Mouse (Mus musculus): ENCODE measurements around the gene Zg16. TPM values are rescaled to one million over a fixed set of nuclear protein-coding genes. Genes with fewer than 3 reads are reported as not detected.
A peak's percentile ranks its signal among the peaks of the same experiment; 100 is the strongest.
"Not testable (repeated sequence)": the region's sequence is repeated elsewhere in the genome, so short reads cannot be mapped to it uniquely, and the experiment has no call there.

The Zg16 gene
- polyA plus RNA-seq, 1 experiment from 2014 or later: 0.30 TPM

DNA sequence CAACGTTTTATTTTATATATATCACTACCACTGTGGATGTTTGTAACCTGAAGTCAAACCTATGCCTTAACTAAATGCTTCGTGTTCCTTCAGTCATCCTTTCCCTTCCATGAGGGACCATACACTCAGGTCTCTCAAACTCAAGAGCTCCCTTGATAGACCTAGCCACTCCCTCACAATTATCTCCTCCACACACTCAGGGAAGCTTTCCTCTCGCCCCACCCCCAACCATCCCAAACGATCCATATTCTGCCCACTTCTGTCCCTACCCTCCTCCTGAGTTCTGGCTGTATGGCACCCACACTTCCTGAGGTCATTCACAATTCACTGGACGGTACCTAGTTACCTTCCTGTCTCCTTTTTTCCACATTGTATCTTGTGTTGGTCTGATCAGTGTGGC, 11.4 kb upstream of the Zg16 start:
- Histone ChIP-seq H3K4me3 (ENCODE audit: low read depth, low read length) (no peak overlapping the region), H3K27ac (ENCODE audit: low read depth) (no peak overlapping the region), H3K4me1 (replicated peaks; ENCODE audit: control insufficient read depth, insufficient read depth, low read length) (no peaks in the 10 kb centered on the region), H3K9me3 (ENCODE audit: control insufficient read depth, low read length) (no peaks in the 10 kb centered on the region), H3K9ac (ENCODE audit: low read length) (no peak overlapping the region), H3K27me3 (replicated peaks; ENCODE audit: control insufficient read depth, insufficient read depth, low read length) (no peaks in the 10 kb centered on the region), H3K4me2 (ENCODE audit: low read length) (no peak overlapping the region), H3K36me3 (ENCODE audit: control insufficient read depth, insufficient read depth, low read length) (no peaks in the 10 kb centered on the region)
- 84% methylated on average over 5 of the region's 5 CpGs for WGBS
- DNase-seq (ENCODE audit: low spot score) (no peak), ATAC-seq (replicated peaks; ENCODE audit: low FRiP score, low TSS enrichment, low read depth) (no peak)

DNA sequence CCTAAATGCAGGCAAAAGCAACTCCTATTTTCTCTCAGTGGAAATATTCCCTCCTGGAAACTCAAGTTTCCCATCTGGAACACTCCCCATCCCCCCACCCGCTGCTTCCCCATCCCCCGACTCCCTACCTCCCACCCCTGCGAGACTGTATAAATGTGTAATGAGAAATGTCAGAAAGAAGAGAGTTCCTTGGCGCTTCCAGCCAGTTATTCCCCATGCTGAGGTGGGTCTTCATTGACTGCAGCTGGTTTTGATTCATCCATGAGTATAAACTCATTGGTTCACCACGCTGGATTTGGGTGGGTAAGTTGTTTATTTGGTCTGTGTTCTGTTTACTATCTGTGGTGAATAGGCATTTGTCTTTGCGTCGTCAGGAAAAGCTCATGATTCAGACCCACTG, 9.3 kb upstream of the Zg16 start:
- Histone ChIP-seq H3K9me3 (ENCODE audit: control insufficient read depth, low read length) (no peaks in the 10 kb centered on the region), H3K27me3 (replicated peaks; ENCODE audit: control insufficient read depth, insufficient read depth, low read length) (no peaks in the 10 kb centered on the region), H3K36me3 (ENCODE audit: control insufficient read depth, insufficient read depth, low read length) (no peaks in the 10 kb centered on the region), H3K9ac (ENCODE audit: low read length) (no peak overlapping the region), H3K4me2 (ENCODE audit: low read length) (no peak overlapping the region), H3K4me3 (ENCODE audit: low read depth, low read length) (no peak overlapping the region), H3K27ac (ENCODE audit: low read depth) (no peak overlapping the region), H3K4me1 (replicated peaks; ENCODE audit: control insufficient read depth, insufficient read depth, low read length) (peaks cover 3% of the 10 kb centered on the region; the same call in 1 of the 2 replicates)
- WGBS: 54% methylated on average over 7 of the region's 7 CpGs
- ATAC-seq (replicated peaks; ENCODE audit: low FRiP score, low TSS enrichment, low read depth) (no peak), DNase-seq (ENCODE audit: low spot score) (no peak)

DNA sequence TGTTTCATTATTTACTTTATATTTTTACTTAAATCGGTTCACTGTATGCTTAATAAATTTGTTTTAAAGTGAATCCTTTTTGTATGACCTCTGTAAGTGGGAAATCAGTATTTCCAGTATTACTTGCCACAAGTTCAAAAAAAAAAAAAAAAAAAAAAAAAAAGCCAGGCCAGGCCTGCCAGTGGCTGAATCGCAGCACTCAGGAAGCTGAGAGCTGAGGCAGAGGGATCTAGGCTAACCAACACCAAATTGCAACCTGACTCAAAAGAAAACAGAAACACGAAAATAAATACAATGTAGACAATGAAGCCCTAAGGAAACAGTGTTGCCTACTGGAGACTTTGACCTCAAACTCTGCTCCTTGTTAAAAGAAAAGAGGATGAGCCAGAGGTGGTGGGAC, 6.8 kb upstream of the Zg16 start:
- Histone ChIP-seq H3K4me3 (ENCODE audit: low read depth, low read length) (no peak overlapping the region), H3K36me3 (ENCODE audit: control insufficient read depth, insufficient read depth, low read length) (no peaks in the 10 kb centered on the region), H3K9ac (ENCODE audit: low read length) (no peak overlapping the region), H3K4me2 (ENCODE audit: low read length) (no peak overlapping the region), H3K4me1 (replicated peaks; ENCODE audit: control insufficient read depth, insufficient read depth, low read length) (peaks cover 13% of the 10 kb centered on the region), H3K9me3 (ENCODE audit: control insufficient read depth, low read length) (no peaks in the 10 kb centered on the region), H3K27ac (ENCODE audit: low read depth) (no peak overlapping the region), H3K27me3 (replicated peaks; ENCODE audit: control insufficient read depth, insufficient read depth, low read length) (no peaks in the 10 kb centered on the region)
- DNase-seq (ENCODE audit: low spot score) (no peak), ATAC-seq (replicated peaks; ENCODE audit: low FRiP score, low TSS enrichment, low read depth) (no peak)
- WGBS: 59% methylated on average over 3 of the region's 3 CpGs

DNA sequence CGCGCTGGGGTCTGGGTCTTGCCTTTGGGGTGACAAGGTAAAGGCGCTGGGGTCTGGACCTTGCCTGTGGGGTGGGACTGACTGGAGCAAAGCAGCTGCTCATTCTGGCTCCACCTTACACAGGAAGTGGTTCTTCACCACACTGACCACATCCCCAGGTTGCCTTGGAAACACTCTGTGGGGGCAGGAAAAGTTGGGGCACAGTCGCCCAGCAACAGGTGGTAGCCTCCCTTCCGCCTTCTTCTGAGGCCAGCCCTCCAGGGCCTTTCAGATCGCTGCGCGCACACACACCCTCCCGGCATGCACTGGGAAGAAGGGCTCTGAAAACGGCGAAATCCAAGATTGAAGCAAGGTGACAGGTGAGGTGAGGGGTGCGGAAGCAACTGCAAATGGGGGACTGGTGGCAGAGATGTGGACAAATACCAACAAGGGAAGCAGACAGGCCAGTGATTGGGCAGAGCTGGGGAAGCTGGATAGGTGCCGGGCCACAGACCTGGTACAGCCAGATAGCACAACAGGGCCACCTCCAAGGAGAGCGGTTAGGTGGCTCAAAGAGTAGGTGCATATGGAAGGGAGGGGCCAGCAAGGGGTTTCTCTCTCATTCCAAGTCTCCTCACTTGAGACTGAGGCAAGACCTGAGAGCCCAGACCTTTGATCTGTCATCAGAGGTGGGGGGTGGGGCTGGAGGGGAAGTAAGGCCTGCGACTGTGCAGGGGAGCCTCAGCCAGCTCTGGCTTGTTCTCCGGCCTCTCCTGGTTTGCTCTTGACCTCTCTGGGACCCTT, 4.2 kb upstream of the Zg16 start, which contains the start of gene AI467606:
TSS of gene AI467606 (plus strand) at position 246 of the 783 bp plus-strand sequence.
- no peaks in the 10 kb centered on the region for H3K36me3 ChIP-seq (ENCODE audit: control insufficient read depth, insufficient read depth, low read length)
- 54% methylated on average over 16 of the region's 16 CpGs for WGBS
- DNase-seq (ENCODE audit: low spot score) (no peak), ATAC-seq (replicated peaks; ENCODE audit: low FRiP score, low TSS enrichment, low read depth) (peak; percentile 73)
- H3K4me1 ChIP-seq (replicated peaks; ENCODE audit: control insufficient read depth, insufficient read depth, low read length): peaks cover 14% of the 10 kb centered on the region
- H3K27ac ChIP-seq (ENCODE audit: low read depth): no peak within 1 kb of the TSS
- peak within 1 kb of the TSS; percentile 7; the same call in 1 of the 2 replicates for H3K4me2 ChIP-seq (ENCODE audit: low read length)
- H3K9me3 ChIP-seq (ENCODE audit: control insufficient read depth, low read length): no peaks in the 10 kb centered on the region
- no peak within 1 kb of the TSS for H3K4me3 ChIP-seq (ENCODE audit: low read depth, low read length)
- H3K9ac ChIP-seq (ENCODE audit: low read length): no peak within 1 kb of the TSS
- no peaks in the 10 kb centered on the region for H3K27me3 ChIP-seq (replicated peaks; ENCODE audit: control insufficient read depth, insufficient read depth, low read length)

GRCm38 (mm10) chr7:127090154-127091113, 3.3 kb upstream of the Zg16 start:
- no peaks in the 10 kb centered on the region for H3K27me3 ChIP-seq (replicated peaks; ENCODE audit: control insufficient read depth, insufficient read depth, low read length)
- H3K27ac ChIP-seq (ENCODE audit: low read depth): no peak overlapping the region
- no peaks in the 10 kb centered on the region for H3K36me3 ChIP-seq (ENCODE audit: control insufficient read depth, insufficient read depth, low read length)
- 88% methylated on average over 20 of the region's 20 CpGs for WGBS
- H3K4me1 ChIP-seq (replicated peaks; ENCODE audit: control insufficient read depth, insufficient read depth, low read length): peaks cover 14% of the 10 kb centered on the region
- no peak overlapping the region for H3K4me3 ChIP-seq (ENCODE audit: low read depth, low read length)
- H3K4me2 ChIP-seq (ENCODE audit: low read length): no peak overlapping the region
- ATAC-seq (replicated peaks; ENCODE audit: low FRiP score, low TSS enrichment, low read depth) (no peak), DNase-seq (ENCODE audit: low spot score) (no peak)
- no peaks in the 10 kb centered on the region for H3K9me3 ChIP-seq (ENCODE audit: control insufficient read depth, low read length)
- no peak overlapping the region for H3K9ac ChIP-seq (ENCODE audit: low read length)

- 24% methylated on average over 27 of the region's 27 CpGs for WGBS
These were observed 2.0 kb upstream of the Zg16 start for GRCm38 (mm10) chr7:127088901-127089845.

GRCm38 (mm10) chr7:127088083-127088482, 955 bp upstream of the Zg16 start:
- Histone ChIP-seq H3K9ac (ENCODE audit: low read length) (no peak overlapping the region), H3K27me3 (replicated peaks; ENCODE audit: control insufficient read depth, insufficient read depth, low read length) (no peaks in the 10 kb centered on the region), H3K4me3 (ENCODE audit: low read depth, low read length) (no peak overlapping the region), H3K36me3 (ENCODE audit: control insufficient read depth, insufficient read depth, low read length) (no peaks in the 10 kb centered on the region), H3K4me1 (replicated peaks; ENCODE audit: control insufficient read depth, insufficient read depth, low read length) (peaks cover 14% of the 10 kb centered on the region), H3K9me3 (ENCODE audit: control insufficient read depth, low read length) (no peaks in the 10 kb centered on the region), H3K27ac (ENCODE audit: low read depth) (no peak overlapping the region), H3K4me2 (ENCODE audit: low read length) (no peak overlapping the region)
- ATAC-seq (replicated peaks; ENCODE audit: low FRiP score, low TSS enrichment, low read depth): no peak
- WGBS: 89% methylated on average over 3 of the region's 3 CpGs
- DNase-seq (ENCODE audit: low spot score): no peak

More at GRCm38 (mm10) chr7:127088901-127089845, 2.0 kb upstream of the Zg16 start:
- no peak overlapping the region for H3K4me3 ChIP-seq (ENCODE audit: low read depth, low read length)
- no peak for DNase-seq (ENCODE audit: low spot score)
- no peaks in the 10 kb centered on the region for H3K27me3 ChIP-seq (replicated peaks; ENCODE audit: control insufficient read depth, insufficient read depth, low read length)
- peak overlapping the region; percentile 38 for H3K4me2 ChIP-seq (ENCODE audit: low read length)
- H3K36me3 ChIP-seq (ENCODE audit: control insufficient read depth, insufficient read depth, low read length): no peaks in the 10 kb centered on the region
- no peaks in the 10 kb centered on the region for H3K9me3 ChIP-seq (ENCODE audit: control insufficient read depth, low read length)
- ATAC-seq (replicated peaks; ENCODE audit: low FRiP score, low TSS enrichment, low read depth): no peak
- H3K27ac ChIP-seq (ENCODE audit: low read depth): no peak overlapping the region
- peak overlapping the region; percentile 20; the same call in 1 of the 2 replicates for H3K9ac ChIP-seq (ENCODE audit: low read length)
- H3K4me1 ChIP-seq (replicated peaks; ENCODE audit: control insufficient read depth, insufficient read depth, low read length): peaks cover 14% of the 10 kb centered on the region

DNA sequence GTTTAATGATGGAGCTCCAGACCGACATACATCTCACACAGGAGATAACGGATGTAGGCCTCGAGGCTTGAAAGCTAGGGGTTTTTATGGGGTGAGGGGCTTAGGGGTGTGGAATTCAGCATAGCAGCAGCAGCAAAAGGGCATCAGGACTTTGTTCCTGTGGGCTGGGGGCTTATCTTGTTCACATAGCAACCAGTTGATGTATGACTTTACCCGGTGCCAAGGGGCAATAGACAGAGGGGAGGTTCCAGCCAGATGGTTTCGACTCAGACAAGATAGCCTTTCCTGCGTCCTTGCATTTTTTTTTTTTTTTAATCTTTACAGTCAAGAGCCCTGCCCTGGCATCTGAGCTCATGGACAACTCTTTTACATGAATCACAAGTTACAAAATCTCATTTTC, 1.4 kb downstream of the Zg16 start:
- ATAC-seq (replicated peaks; ENCODE audit: low FRiP score, low TSS enrichment, low read depth); H3K9ac ChIP-seq (ENCODE audit: low read length): not testable (repeated sequence)

More for the DNA sequence above, 1.4 kb downstream of the Zg16 start:
- H3K9me3 ChIP-seq (ENCODE audit: control insufficient read depth, low read length); H3K36me3 ChIP-seq (ENCODE audit: control insufficient read depth, insufficient read depth, low read length); H3K4me3 ChIP-seq (ENCODE audit: low read depth, low read length); H3K4me1 ChIP-seq (replicated peaks; ENCODE audit: control insufficient read depth, insufficient read depth, low read length); H3K4me2 ChIP-seq (ENCODE audit: low read length); DNase-seq (ENCODE audit: low spot score); H3K27ac ChIP-seq (ENCODE audit: low read depth); H3K27me3 ChIP-seq (replicated peaks; ENCODE audit: control insufficient read depth, insufficient read depth, low read length): not testable (repeated sequence)
- 43% methylated on average over 6 of the region's 6 CpGs for WGBS

Data from intestine, embryonic 14.5 days (tissue).